Mouse (Mus musculus) kidney, adult 2 months (tissue): ENCODE results near the gene Atp6v0c.

Experiments
- CTCF ChIP-seq: fragments of 200-500 bp; conservative IDR thresholded peaks from 2 replicates; pipeline ENCODE4 v1.5.1; 2011; ENCODE audit warnings: low read depth, mild to moderate bottlenecking, control low read depth, low read length, moderate library complexity, mixed read lengths; ENCODE audit not compliant: insufficient read depth, insufficient read length
- POLR2A ChIP-seq: fragments of 200-500 bp; IDR thresholded peaks from one replicate; pipeline ENCODE4 v1.6.1; 2011; ENCODE audit warnings: low read depth, low read length, control low read depth

GRCm38 (mm10) chr17:24169317-24170065 is at the start of gene Atp6v0c:
- TF ChIP-seq CTCF (no peak), POLR2A (peak; percentile 96)
